Mouse (Mus musculus) hindbrain, embryonic 16.5 days (tissue): Measurements from ENCODE around the gene Eif3i. TPM values are rescaled to one million over a fixed set of nuclear protein-coding genes. Genes with fewer than 3 reads are reported as not detected.
A peak's percentile ranks its signal among the peaks of the same experiment; 100 is the strongest.

Experiments
- ATAC-seq: fragments of 200-750 bp; cut with Nextera tagmentation; 2 replicates; pipeline ENCODE4 v1.8.0; 2017; ENCODE audit warnings: moderate TSS enrichment, moderate library complexity
- H3K27ac ChIP-seq: fragments of 300-500 bp; sonication (generic); 2 replicates; pipeline ENCODE4 v1.5.1; 2014; ENCODE audit warnings: low read depth, mild to moderate bottlenecking, control low read depth, low read length, moderate library complexity
- H3K27me3 ChIP-seq: fragments of 300-500 bp; sonication (generic); replicated peaks from 2 replicates; pipeline ENCODE4 v1.6.1; 2014; ENCODE audit warnings: low read length; ENCODE audit not compliant: control insufficient read depth, insufficient read depth
- H3K36me3 ChIP-seq: fragments of 300-500 bp; sonication (generic); 2 replicates; pipeline ENCODE4 v1.6.1; 2014; ENCODE audit warnings: mild to moderate bottlenecking, low read length, moderate library complexity, mixed read lengths; ENCODE audit not compliant: control insufficient read depth, insufficient read depth
- H3K4me1 ChIP-seq: fragments of 300-500 bp; sonication (generic); 2 replicates; pipeline ENCODE4 v1.6.1; 2014; ENCODE audit warnings: low read depth, low read length; ENCODE audit not compliant: control insufficient read depth, insufficient read depth
- H3K4me2 ChIP-seq: fragments of 300-500 bp; sonication (generic); 2 replicates; pipeline ENCODE4 v1.6.1; 2014; ENCODE audit warnings: mild to moderate bottlenecking, low read length, control low read depth, moderate library complexity
- H3K4me3 ChIP-seq: fragments of 300-500 bp; sonication (generic); 2 replicates; pipeline ENCODE4 v1.5.1; 2014; ENCODE audit warnings: mild to moderate bottlenecking, low read length, control low read depth, moderate library complexity
- H3K9ac ChIP-seq: fragments of 300-500 bp; sonication (generic); 2 replicates; pipeline ENCODE4 v1.6.1; 2014; ENCODE audit warnings: low read depth, mild to moderate bottlenecking, control low read depth, low read length, moderate library complexity
- H3K9me3 ChIP-seq: fragments of 300-500 bp; sonication (generic); 2 replicates; pipeline ENCODE4 v1.6.1; 2014; ENCODE audit warnings: mild to moderate bottlenecking, low read length, moderate library complexity; ENCODE audit not compliant: control insufficient read depth
- WGBS: fragments of 180-500 bp; shearing (Covaris S2); extraction: QIAGEN DNeasy Blood & Tissue Kit; methylation state at CpG from one replicate; pipeline ENCODE4 v1.1.7; 2014; 5-methylcytosine and 5-hydroxymethylcytosine counted together
- polyA plus RNA-seq: library from polyadenylated mRNA; unstranded; fragments of >200 nt; fragmentation: Nextera tagmentation; extraction: Ambion mirVana; gene quantifications from 2 replicates; pipeline ENCODE4 v1.2.1, GENCODE M21; 2015

Gene Eif3i
- polyA plus RNA-seq, 1 experiment from 2014 or later = 223 TPM

DNA sequence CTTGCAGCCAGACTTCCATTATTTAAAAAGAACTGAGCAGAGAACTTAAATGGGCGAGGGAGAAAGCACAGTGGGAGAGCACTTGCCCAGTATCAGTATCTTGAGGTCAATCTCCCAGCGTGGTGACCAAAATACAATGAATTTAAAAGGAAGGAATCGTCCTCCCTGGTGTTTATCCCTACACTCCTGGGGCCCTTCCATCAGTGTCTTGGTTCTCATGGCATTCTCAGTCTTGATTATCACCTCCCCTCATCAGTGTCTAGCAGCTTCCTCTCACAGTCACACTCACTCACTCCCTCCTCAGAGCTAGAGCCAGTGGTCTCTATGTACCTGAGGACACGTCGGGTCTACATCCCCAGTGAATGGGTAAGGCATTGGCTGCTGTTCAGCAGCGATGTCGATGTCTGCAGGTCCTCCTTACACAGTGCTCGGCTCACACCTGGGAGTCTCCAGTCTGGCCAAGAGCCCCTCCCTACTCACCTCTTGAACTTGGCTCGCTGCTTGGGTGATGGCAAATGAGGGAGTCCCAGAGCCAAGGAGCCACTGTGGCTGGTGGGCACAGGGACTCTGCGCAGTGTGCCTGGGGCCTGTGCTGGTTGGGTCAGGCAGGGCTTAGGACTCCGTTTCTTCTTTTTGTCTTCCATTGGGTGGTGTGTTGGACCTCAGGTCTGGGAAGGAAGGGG is 21.8 kb upstream of the Eif3i start:
- Histone ChIP-seq H3K4me2 (peak overlapping the region; percentile 73), H3K4me3 (peak overlapping the region; percentile 73), H3K4me1 (peaks cover 45% of the 10 kb centered on the region), H3K27ac (peak overlapping the region; percentile 97; the same call in 1 of the 2 replicates), H3K9ac (peak overlapping the region; percentile 86), H3K9me3 (no peaks in the 10 kb centered on the region), H3K27me3 (no peaks in the 10 kb centered on the region), H3K36me3 (peaks cover 4% of the 10 kb centered on the region)
- no peak for ATAC-seq
- 70% methylated on average over 11 of the region's 11 CpGs for WGBS

DNA sequence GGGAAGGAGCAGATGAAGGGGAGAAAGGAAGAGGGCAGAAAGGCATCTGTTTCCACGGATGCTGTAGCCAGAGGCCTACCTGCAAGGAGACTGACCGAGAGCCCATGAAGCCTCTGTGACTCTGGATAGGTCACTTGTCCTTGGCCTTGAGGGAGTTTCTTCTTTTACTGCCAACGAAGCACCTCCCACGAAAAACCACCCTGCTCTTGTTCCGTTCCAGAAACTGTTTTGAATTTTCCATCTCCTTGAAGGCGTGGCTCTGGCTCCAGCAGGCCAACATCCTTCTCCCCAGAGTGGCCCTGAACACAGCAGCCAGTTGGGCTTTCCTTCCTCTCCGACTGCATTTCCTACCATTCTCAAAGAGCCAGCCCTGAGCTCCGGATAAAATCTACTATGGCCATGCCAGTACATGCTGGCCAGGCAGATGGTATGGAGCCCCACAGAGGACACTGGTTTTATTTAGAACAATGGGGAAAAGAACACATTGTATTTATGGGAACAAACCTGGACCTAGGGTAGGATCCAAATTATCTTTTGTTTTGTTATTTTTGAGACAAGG is 20.9 kb upstream of the Eif3i start:
- H3K27me3 ChIP-seq = no peaks in the 10 kb centered on the region
- 88% methylated on average over 8 of the region's 8 CpGs for WGBS
- H3K4me2 ChIP-seq = peak overlapping the region; percentile 1; the same call in 1 of the 2 replicates
- H3K27ac ChIP-seq = no peak overlapping the region
- no peak for ATAC-seq
- no peak overlapping the region for H3K4me3 ChIP-seq
- peak overlapping the region; percentile 5 for H3K9ac ChIP-seq
- no peaks in the 10 kb centered on the region for H3K36me3 ChIP-seq
- H3K4me1 ChIP-seq = peaks cover 45% of the 10 kb centered on the region
- no peaks in the 10 kb centered on the region for H3K9me3 ChIP-seq

DNA sequence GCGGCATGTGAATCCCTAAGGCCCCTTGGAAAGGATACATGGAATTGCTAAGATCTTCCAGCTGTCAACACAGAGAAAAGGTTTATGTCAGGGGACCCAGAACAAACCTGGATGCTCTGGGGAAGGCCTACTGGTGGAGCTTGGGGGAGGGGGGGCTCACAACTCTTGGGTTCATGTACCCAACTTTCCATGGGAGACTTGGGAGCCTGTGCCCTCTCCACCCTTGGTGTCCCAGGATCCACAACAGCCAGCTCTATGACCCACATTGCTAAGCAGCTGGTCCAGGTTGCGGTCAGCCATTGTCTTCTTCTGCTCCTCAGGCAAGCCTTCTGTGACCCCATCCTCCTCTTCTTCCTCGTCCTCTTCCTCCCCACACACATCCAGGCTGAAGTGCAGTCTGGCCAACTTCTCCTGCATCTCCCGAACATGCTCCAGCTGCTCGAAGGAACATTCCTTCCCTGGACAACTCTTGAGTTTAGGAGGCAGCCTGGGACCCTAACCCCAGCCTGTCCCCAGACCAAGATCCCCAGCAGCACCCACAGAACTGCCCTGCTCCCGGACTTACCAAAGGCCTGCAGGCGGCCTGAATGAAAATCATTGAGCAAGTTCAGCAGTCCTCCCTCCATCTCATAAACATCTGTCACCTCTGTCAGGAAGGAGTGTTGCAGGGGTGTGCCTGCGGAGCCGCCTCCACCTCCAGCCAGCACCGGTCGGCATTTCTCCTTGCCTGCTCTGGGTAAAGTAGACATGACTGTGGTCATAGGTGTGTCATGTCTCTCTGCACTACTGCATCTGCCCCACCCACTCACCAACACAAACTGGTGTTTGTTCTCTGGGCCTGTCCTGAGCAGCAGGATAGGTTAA is 20.2 kb upstream of the Eif3i start:
- H3K4me2 ChIP-seq = 0 out of 2 replicates have a peak overlapping the region, but pooled peaks have one; percentile 1
- no peak overlapping the region for H3K4me3 ChIP-seq
- WGBS = 90% methylated on average over 11 of the region's 11 CpGs
- H3K9me3 ChIP-seq = no peaks in the 10 kb centered on the region
- peaks cover 44% of the 10 kb centered on the region for H3K4me1 ChIP-seq
- 0 out of 2 replicates have a peak overlapping the region, but pooled peaks have one; percentile 48 for H3K27ac ChIP-seq
- H3K27me3 ChIP-seq = no peaks in the 10 kb centered on the region
- ATAC-seq = no peak
- H3K36me3 ChIP-seq = peaks cover 4% of the 10 kb centered on the region; the same call in 1 of the 2 replicates
- H3K9ac ChIP-seq = peak overlapping the region; percentile 5

DNA sequence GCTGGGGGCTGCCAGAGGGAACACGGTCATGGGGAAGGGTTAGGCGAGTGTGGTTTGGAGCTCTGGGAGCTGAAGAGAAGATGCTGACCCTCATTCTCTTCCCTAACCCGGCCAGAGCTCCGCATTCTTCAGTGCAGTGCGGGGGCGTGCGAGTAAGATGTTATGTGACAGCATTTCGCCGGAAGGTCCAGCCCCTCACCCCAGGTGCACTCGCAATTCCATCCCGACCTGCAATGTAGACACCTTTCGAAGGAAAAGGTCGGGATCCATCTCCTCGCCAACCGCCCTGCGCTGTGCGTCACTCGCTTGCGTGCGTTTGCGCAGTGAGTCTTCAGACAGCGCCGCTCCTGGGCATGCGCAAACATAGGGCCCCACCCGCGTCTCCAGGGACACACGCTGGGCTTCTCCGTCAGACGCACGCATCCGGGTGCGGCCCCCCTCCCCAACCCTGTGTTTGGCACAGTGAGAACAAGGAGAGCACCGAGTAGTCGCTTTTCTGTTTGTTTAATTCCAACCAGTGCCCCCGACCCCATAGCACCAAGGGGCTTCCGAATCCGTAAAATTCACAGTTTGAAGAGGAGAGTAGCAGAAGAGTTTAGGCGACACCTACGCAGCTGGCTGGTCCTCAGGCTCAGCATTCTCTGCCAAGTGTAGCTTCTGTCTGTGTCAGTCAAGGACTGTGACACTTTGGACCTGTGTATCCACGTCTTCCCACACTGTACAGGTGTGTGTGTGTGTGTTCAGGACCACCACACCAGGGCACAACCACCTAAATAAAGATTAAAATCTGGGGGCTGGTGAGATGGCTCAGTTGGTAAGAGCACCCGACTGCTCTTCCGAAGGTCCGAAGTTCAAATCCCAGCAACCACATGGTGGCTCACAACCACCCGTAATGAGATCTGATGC is 18.6 kb upstream of the Eif3i start, which contains the start of gene Iqcc:
Iqcc (minus strand) TSS at position 314 of the 906 bp plus-strand sequence.
- peak within 1 kb of the TSS; percentile 69 for H3K4me2 ChIP-seq
- H3K4me3 ChIP-seq = peak within 1 kb of the TSS; percentile 50
- ATAC-seq = peak; percentile 92
- H3K27ac ChIP-seq = peak within 1 kb of the TSS; percentile 83
- WGBS = 5% methylated on average over 43 of the region's 44 CpGs
- H3K9ac ChIP-seq = peak within 1 kb of the TSS; percentile 77
- H3K9me3 ChIP-seq = no peaks in the 10 kb centered on the region
- no peaks in the 10 kb centered on the region for H3K27me3 ChIP-seq
- H3K36me3 ChIP-seq = peaks cover 4% of the 10 kb centered on the region; the same call in 1 of the 2 replicates
- peaks cover 31% of the 10 kb centered on the region for H3K4me1 ChIP-seq

DNA sequence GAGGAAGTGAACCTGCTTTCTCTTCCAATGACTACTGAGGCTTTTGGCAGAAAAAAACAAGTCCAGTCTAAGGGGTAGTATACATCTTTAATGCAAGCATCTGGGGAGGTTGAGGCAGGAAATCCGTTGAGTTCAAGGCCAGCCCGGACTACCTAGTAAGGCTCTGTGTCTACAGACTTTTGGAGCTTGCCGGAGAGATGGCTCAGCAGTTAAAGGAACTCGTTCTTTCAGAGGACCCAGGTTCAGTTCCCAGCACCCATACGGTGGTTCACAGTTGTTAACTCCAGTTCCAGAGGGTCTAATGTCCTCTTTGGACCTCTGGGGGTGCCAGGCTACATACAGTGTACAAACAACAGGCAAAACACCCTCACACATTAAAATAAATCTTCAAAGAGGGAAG is 17.6 kb upstream of the Eif3i start:
- Histone ChIP-seq H3K9ac (peak overlapping the region; percentile 77), H3K4me1 (peaks cover 30% of the 10 kb centered on the region), H3K27me3 (no peaks in the 10 kb centered on the region), H3K27ac (peak overlapping the region; percentile 83), H3K9me3 (no peaks in the 10 kb centered on the region), H3K4me2 (peak overlapping the region; percentile 69), H3K36me3 (peaks cover 4% of the 10 kb centered on the region; the same call in 1 of the 2 replicates), H3K4me3 (peak overlapping the region; percentile 50)
- no peak for ATAC-seq
- WGBS = 94% methylated on average over 5 of the region's 5 CpGs

DNA sequence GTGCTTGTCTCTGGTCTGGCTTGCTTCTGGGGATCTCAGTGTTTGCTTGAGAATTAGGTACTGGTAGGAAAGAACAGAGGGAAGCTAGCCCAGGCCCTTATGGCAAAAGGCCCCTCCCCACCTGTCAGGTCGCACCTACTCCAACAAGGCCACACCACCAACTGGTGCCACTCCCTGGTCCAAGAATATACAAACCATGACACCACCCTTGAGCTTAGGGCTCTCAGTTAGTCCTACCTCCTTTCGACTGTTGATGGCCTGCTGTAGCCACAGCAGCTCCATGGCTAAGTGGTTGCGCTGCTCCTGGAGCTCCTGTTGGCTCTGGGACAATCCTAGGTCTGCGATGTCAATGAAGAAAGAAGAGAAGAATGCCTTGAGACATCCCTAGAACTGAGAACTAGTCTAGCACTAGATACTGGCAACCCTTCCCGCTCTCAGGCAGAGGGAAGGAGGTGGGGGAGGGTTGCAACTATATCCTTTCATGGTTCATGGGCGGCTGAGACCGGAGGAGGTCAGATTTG is 16.7 kb upstream of the Eif3i start:
- no peak overlapping the region for H3K27ac ChIP-seq
- H3K36me3 ChIP-seq = peaks cover 4% of the 10 kb centered on the region; the same call in 1 of the 2 replicates
- peaks cover 21% of the 10 kb centered on the region for H3K4me1 ChIP-seq
- H3K9ac ChIP-seq = no peak overlapping the region
- 97% methylated on average over 7 of the region's 7 CpGs for whole genome bisulfite sequencing
- no peaks in the 10 kb centered on the region for H3K9me3 ChIP-seq
- no peak for ATAC-seq
- no peak overlapping the region for H3K4me2 ChIP-seq
- H3K4me3 ChIP-seq = no peak overlapping the region
- no peaks in the 10 kb centered on the region for H3K27me3 ChIP-seq

DNA sequence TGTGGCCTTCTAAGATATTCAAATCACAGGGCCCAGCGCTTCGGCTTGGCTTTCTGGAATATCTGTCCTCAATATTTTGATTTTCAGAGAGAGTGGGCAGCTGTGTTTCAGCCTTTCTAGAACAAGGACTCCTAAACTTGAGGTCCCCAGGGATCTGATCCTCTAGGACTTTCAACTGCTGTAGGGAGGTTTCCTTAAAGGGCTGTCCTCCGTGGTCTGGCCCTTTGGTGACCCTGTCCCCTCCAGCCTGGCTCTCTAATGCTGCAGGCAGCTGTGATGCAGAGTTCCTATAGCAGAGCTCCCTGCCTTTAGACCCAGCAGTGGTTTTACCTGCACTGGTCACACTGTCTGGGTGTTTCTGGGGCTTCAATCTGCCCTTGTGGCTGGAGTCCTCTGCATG is 16.2 kb upstream of the Eif3i start:
- no peaks in the 10 kb centered on the region for H3K9me3 ChIP-seq
- H3K36me3 ChIP-seq = peaks cover 4% of the 10 kb centered on the region; the same call in 1 of the 2 replicates
- ATAC-seq = no peak
- no peak overlapping the region for H3K27ac ChIP-seq
- no peak overlapping the region for H3K4me2 ChIP-seq
- peaks cover 16% of the 10 kb centered on the region for H3K4me1 ChIP-seq
- H3K4me3 ChIP-seq = no peak overlapping the region
- H3K9ac ChIP-seq = no peak overlapping the region
- WGBS = 93% methylated on average over 3 of the region's 3 CpGs
- H3K27me3 ChIP-seq = no peaks in the 10 kb centered on the region

DNA sequence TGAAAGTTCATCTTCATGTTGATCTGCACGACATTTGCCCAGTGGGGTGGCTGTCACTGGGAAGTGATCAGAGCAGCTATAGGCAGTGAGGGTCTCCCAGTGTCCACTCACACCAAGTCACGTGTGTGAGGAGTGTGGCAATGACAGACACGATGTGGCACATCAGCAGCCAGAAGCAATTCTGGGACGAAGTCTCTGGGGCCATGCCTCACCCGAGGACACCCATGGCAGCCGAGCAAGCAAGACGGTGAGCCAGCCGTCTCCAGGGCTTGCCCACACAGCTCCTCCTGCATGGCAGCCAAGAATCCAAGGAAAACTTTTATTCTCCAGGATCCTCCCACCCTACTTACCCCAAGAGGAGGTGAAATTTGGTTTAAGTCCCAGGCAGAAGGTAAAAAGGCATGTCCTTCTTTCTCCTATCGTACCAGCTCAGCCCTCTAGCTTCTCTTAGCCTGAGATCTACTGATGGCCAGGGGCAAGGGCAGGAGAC is 15.4 kb upstream of the Eif3i start:
- ATAC-seq = no peak
- H3K27ac ChIP-seq = no peak overlapping the region
- peaks cover 8% of the 10 kb centered on the region for H3K4me1 ChIP-seq
- no peak overlapping the region for H3K9ac ChIP-seq
- WGBS = 82% methylated on average over 9 of the region's 9 CpGs
- no peaks in the 10 kb centered on the region for H3K9me3 ChIP-seq
- no peak overlapping the region for H3K4me3 ChIP-seq
- no peaks in the 10 kb centered on the region for H3K27me3 ChIP-seq
- no peak overlapping the region for H3K4me2 ChIP-seq
- H3K36me3 ChIP-seq = peaks cover 4% of the 10 kb centered on the region; the same call in 1 of the 2 replicates
